Mouse (Mus musculus): ENCODE results near the gene Dpf3. TPM values are rescaled to one million over a fixed set of nuclear protein-coding genes. Genes with fewer than 3 reads are reported as not detected.

Dpf3 gene
- total RNA-seq, 2 experiments from 2014 or later, result 16.3 to 22.3 TPM

DNA sequence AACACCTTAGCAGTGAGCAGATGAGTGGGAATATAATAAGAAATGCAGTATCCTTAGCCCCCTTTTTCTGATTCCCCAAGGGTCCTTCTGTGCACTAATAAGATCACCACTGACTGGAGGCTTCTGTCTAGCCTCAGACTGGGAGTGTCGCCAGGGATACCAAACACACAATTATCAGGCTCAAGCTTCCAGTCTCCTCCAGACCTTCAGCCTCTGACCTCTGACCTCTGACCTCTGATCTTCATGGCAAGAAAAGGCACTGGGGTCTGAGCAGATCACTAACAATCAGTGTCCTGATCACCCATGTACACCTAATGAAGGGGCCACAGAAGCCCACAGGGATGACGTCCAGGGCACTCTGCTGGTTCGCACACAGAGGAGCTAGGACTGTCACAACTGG is 125.7 kb downstream of the Dpf3 start:
- no peak for DNase-seq
- intact Hi-C loops (cut with DNase I), result no loop called here

DNA sequence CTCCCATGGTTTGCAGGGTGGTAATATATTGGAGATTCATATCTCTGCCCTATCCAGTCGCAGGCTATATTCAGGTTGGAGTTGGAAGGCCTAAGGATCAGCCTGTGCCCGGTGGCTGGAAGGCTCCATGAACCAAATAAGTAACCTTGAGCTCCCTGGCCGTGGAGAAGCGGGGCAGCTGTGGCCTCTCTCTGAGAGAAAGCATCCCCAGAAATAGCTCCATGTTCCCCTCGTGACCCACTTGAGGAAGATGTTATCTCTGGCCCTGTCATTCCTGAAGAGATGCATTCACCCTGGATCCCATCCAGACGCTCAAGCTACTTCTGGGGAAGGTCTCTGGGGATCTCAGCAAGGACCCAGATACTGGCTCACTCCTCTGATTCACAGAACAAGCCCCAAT is 134.9 kb downstream of the Dpf3 start:
- no peak for DNase-seq
- intact Hi-C loops (cut with DNase I), result no loop called here

DNA sequence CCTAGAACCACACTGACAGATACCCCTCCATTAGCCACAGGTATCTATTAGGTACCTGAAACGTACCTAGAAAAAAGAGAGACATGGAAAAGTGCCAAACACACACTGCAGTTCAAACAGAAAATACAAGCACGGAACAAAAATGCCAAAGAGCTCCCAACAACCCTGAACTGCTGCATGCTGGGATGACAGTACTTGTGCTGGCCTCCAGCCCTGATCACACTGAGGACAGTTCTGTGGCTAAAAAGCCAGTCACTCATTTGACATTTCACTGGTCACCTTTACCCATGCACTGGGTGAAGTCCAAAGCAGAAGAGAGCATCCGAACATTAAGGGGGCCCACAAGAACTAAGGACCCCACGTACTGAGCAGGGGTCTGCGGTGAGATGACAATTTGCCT is 137.8 kb downstream of the Dpf3 start:
- no peak for DNase-seq
- intact Hi-C loops (cut with DNase I), result no loop called here

DNA sequence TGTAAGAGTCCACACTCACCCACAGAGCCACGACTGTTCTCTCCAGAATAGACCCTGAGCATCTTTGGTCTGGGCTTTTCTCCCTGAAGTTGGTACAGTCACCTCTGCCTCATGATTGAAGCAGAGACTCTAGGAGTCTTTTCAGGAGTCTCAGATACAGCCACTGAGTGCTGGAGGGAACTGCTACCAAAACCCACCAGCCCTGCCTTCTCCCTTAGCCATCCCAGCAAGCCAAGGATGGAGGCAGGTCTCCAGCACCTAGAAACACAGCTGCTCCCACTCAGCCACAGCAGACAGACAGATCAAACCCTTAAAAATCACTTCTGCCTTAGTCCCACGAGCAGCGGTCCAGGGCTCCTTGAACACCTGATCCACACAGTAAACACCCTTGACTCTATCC is 139.3 kb downstream of the Dpf3 start:
- DNase-seq, result no peak
- intact Hi-C loops (cut with DNase I), result no loop called here

DNA sequence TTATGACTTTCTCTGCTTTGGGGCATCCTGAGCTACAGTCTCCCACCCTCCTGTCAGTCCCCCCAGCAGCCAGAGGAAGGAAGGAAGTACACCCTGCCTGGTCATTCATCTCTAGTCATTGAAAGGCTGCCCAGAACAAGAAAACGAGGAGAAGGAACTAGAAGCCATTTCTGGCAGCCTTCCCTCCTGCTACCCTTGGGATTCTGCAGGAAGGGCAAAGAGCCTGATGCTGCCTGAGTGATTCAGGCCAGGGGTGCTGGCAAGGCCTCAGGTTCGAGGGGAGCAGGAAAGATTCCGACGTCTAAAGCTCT is 144.7 kb downstream of the Dpf3 start:
- DNase-seq, result peak; percentile 38 to 40
- intact Hi-C loops (cut with DNase I), result no loop called here

DNA sequence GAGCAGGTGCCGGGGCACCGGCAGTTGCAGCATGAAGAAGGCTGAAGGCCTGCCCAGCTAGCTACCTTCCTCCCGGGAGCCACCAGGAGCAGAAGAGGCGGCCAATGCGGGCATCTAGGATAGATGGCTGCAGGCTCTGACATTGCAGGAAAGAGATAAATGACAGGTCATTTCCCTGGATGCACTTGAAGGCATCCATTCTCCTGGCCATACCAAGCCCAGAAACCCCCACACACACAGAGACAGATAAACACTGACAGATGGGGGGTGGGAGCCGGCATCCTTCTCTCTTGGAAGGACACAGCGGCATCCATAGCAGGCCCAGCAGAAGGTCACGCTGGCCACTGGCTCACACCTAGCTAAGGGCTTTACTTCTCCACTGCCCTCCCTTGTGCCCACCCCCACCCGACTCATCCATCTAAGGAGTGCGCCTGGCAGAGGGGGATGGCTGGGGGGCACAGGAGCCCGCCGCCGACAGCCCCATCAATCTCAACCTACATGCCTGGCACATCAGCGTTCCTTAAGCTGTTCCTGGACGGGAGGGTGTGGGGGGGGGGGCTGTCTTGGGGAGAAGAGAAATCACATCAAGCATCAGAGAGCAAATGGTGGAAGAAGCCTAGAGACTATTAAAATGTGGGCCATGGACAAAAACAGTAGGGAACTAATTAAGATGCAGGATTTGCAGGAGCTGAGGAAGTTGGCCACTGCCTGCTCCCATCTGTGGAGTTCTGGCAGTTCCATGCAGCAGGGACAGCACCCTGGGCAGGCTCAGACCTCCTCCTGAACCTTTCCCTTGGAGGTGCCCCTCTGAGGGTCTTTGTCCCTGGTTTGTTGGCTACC is 145.3 kb downstream of the Dpf3 start:
- no peak for DNase-seq
- intact Hi-C loops (cut with DNase I), result no loop called here

DNA sequence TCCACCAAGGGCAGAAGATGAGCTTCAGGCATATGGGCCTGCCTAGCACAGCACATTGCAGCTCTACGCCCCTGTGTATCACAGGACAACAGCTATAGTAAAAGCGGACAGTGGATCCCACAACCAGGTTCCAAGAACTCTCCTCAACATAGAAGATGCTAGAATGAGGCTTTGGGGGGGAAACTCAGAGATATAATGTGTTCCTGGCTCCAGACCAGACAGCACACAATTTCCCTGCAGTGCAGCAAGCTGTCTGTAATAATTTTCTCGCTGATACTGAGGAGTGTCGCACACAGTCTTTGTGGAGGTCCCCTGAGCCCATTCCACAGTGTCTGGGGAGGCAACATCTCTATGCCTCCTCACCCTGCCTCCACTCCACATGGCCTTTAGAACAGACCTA is 146.6 kb downstream of the Dpf3 start:
- DNase-seq, result no peak
- intact Hi-C loops (cut with DNase I), result no loop called here

DNA sequence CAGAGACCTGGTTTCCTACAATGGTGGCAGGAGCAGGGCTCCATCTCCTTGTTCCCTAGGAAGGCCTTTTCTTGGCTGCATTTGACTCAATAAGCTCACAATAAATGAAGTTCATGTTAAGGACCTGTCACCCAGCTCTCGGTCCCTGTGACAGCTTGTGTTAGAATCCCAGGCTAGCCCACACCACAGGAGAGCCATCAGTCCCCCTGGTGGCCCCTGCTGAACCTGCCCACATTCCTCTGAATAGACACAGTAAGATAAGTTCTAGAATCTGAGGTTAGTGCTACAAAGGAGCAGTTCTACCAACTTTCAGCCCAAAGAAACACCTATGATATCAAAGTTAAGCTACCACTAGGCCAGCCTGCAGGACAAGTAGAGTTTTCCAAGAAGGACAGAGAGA is 149.2 kb downstream of the Dpf3 start:
- intact Hi-C loops (cut with DNase I), result no loop called here
- no peak for DNase-seq

DNA sequence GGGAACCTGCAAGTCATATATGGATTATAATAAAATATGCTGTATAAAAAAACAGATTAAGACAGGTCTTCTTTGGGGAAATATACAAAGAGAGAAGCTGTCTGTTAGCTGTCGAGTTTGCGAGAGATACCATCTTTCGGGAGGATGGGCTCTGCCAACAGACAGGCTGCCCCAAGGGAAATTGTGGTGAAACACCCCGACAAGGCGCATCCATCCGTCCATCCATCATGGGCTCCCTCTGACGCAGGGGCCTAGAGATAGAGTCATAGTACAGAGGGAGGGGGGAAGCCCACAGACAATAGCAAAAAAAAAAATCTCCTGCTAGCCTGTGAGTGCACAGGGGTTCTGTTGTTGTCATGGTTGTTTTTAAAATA is 149.8 kb downstream of the Dpf3 start:
- intact Hi-C loops (cut with DNase I), result no loop called here
- DNase-seq, result no peak

DNA sequence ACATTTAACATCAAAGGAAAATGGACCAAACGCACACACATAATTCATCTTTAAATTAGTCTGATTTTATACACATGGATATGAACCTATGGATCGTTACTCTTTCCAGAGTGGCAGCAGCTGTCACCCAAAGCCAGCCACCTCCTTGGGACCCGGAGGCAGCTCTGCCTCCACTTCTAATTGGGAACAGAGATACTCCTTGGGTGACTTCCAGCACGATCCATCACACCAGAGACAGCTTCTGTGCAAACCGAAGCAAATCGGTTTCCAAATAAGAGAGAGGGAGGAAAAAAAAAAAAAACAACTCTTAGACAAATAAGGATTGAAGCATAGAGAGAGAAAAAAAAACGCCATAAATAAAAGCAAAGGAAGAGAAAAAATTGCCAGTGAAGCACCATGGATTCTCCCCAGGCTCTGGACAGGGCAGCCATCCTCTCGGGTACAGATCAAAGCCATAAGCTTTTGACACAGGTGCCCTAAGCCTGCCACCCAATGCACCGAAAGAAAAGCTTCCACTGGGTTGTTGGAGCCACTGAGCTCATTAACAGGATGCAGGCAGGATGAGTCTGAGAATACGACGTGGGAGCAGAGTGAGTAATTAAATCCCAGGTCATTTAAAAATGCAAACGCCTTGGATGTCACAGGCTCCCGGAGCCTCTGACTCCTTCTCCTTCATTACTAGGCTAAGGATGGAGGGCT is 150.3 kb downstream of the Dpf3 start:
- no peak for DNase-seq

DNA sequence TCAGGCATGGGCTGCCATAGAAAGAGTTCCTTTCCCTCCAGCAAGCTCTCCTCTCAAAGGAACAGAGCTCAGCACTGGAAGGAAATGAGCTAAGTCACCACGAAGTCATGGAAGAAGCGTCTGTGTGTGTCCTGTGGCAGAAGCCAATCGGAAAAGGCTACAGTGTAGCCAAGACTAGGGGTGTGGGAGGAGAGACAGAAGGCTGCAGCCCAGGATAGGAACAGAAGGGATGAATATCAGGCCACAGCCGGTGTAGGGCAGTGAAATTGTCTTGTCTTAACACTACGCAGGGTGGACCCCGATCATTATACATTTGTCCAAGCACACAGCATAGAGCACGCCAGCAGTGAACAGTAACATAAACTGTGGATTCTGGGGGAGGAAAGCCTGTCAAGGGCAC is 157.5 kb downstream of the Dpf3 start:
- no peak for DNase-seq
- intact Hi-C loops (cut with DNase I), result no loop called here

More for the DNA sequence above, 150.3 kb downstream of the Dpf3 start:
- intact Hi-C loops (cut with DNase I), result no loop called here

DNA sequence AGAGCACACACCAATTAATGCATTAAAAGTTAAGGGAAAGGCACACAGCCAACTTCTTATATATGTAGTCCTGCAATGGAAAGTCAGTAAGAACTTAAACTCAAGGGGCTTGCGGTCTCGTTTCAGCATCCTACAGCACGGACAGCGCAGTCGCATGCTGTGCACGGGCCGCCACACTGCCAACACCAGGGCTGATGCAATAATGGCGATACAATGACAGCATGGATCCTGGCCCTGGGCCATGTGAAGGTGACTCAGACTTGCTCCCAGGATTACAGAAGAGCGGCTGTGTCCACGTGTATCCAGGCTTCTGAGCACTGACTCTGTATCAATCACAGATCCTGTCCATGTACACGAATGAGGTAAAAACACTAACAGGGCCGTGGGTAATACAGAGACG is 158.6 kb downstream of the Dpf3 start:
- peak in 1 of 2 experiments; percentile 17 for DNase-seq
- intact Hi-C loops (cut with DNase I), result no loop called here

DNA sequence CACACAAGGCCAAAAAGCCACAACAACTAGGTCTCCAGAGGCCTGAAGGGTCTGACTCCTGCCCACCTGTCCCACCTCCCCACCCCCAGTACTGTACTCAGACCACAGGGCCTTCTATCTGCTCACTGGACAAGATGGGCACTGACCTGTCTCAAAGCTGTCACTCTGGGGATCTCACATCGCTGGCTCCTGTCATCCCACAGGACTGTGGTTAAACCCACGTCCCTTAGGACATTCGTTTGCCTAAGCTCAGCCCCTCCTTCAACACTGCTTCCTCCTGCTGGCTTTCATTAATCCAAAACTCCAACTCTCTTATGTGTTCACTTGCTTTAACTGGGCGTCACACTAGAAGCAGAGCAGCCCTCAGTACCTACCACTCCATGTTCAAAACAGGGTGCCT is 159.0 kb downstream of the Dpf3 start:
- no peak for DNase-seq
- intact Hi-C loops (cut with DNase I), result no loop called here

DNA sequence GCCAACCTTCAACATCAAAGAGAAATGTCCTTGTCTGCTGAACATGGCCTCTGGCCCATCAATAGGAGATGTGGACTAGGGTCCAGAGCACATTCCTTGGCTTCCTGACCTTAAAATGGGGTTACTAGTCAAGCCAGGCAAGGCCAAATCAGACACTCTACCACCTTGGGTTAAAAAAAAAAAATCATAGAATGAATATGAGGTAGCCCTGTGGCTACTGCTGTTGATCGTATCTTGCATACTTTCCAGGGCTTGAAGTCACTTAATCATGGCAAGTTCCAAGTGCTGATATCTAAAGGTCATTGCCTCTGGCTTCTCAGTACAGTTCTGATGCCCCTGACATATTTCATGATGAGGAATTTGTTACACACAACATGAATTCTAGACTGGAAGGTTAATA is 160.1 kb downstream of the Dpf3 start:
- intact Hi-C loops (cut with DNase I), result no loop called here
- no peak for DNase-seq

DNA sequence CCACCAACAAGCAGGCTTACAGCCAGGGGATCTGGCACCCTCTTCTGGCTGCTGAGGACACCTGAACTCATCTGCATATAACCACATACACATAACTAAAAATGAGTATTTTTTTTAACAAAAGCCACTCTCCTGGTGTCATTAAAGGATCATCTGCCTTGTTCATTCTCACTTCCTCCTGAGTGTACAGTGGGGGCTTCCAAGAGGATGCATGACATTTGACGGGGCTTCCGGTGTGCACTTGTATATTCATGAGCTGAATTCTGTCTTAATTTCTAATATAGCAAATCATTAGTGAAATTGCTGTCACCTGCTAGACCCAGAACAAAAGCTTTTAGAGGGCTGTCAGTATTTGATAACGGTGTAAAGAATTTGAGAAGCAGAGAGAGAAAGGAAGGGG is 166.8 kb downstream of the Dpf3 start:
- DNase-seq, result no peak
- intact Hi-C loops (cut with DNase I), result no loop called here

DNA sequence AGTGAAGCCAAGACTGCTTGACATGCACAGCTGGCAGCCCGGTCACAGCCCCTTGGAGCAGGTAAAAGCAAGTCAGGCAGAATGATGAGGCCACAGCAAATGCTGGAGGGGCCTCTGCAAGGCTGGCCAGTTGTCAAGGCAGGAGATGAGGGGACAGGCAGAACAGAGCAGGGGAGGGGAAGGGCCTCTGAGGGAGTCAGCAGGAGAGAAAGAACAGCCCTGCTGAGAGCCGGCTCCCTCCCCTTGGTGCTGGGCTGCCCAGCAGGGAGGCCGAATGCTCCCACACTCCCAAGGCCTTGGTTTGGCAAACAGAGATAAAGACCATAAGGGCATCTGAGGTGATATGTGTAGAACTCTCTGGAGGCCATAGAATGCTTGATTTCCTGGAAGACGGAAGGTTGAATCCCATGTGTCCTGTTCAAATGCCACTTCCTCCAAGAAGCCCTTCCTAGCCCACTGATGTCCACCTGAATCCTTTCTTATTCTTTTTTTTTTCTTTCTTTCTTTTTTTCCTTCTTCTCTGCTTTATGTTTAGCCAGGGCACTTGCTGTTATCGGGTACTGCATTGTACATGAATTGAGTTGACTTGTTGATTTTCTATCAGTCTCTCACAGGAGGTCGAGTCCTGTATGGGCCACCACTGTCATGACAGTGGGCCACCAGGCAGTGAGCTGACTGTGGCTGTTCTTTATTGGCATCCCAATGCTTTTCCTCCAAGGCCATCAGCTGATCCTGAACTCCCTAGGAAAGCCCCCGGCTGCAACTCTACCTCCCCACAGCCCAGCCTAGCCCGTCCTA is 169.7 kb downstream of the Dpf3 start:
- DNase-seq, result no peak
- intact Hi-C loops (cut with DNase I), result no loop called here

DNA sequence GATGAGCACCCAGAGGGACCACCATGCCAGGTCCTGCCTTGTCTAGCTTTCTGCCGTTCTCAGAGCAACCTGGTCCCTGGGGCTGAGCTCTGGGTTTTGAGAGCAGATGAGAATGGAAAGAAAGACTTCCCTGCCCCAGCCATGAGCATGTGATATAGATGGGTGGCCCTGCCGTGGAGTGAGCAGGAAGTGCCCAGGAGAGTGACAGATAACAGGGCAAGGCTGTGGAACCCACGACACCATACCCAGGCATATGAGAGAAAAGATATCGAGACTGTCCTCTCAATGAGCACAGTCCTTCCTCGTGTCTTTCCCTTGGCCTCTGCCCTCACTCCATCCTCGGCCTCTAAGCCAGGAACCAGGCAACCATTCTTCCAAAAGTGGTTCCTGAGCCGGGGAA is 172.8 kb downstream of the Dpf3 start:
- no peak for DNase-seq
- intact Hi-C loops (cut with DNase I), result no loop called here

DNA sequence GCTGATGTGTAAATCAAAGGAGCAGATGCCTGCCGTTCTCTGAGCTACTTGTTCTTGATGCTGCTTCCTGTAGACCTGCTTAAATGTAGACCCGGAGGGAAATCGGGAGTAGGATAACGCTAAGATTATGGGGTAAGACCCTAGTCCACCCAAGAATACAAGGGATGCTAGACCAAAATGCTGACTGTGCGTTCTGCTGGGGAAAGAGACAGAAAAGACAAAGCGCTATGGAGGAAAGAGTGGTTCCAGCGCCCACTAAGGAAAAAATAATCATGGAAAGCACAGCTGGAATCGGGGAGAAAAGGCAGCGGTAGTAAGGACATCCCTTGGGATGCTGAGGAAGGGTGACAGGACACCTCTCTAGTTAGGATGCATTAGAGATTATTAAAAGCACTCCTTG is 174.7 kb downstream of the Dpf3 start:
- no peak for DNase-seq
- intact Hi-C loops (cut with DNase I), result no loop called here

DNA sequence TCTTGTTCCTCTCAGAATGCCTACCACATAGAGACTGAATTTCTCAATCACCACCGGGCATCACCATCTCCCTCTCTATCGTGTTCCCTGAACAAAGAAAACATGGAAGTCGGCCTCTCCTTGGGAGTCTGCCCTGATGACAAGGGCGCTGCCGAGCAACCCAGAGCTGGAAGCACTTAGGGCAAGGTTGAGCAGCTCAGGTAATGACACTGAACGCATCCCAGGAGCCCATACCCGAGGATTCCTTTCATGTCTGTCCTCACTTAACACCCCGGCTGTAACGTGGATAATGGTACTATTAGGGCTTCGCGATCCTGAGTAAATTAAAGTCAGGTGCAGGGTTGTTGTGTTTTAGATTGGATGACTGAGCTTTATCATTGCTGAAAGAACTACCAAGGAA is 176.9 kb downstream of the Dpf3 start:
- no peak for DNase-seq
- intact Hi-C loops (cut with DNase I), result no loop called here

DNA sequence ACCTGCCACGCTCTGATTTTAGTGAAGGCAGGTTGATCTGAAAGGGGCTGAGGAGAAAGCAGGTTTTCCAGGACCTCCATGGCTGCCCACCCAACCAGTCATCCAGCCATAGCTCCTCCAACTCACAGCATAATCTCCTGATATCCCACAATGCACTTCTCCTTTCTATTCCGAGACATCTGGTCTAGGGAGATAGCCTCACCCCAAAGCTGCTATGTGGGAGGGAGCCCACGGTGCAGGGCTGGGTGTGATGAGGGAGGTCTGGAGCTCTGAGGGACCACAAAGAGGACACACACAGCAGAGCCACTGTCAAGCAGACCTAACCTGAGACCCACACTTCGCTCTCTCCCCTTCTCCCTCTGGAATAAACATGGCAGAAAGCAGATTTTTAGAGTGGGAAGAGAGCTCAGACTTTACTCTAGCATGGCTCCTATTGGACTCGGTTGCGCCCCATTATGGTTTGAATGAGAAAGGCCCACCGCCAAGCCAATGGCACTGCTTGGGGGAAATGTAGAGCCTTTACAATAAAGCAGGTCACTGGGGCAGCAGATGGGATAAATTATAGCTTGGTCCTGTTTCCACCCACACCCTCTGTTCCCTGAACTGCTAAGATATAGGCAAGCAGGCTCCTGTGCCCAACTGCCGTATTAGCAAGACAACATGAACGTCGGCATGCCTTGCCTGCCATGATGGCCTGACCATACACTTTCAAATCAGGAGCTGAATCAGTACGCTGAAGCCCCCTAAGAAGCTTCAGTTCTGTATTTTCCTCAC is 178.3 kb downstream of the Dpf3 start:
- DNase-seq, result no peak
- intact Hi-C loops (cut with DNase I), result no loop called here

DNA sequence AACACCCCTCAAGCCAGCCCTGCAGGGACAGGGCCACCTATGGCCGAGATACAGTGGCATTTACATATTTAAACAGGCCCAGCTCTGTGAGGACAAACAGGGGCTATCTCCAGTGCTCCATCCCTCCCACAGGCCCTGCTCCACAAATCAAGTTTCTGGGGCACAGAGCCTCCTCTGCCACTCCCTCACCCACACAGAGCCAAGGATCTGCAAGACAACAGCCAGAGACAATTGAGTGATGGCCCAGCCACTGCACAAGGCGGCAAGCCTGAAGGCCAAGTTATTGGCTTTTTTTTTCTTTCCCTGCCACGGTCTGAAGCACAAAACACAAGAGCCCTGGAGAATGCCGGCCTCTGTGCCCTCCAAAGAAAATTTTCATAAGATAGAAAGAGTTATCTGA is 178.9 kb downstream of the Dpf3 start:
- no peak for DNase-seq
- intact Hi-C loops (cut with DNase I), result no loop called here
